Mouse (Mus musculus) limb, embryonic 11.5 days (tissue): ENCODE measurements around the gene Cryba4. TPM values are rescaled to one million over a fixed set of nuclear protein-coding genes. Genes with fewer than 3 reads are reported as not detected.

Experiments used
- ATAC-seq: fragments of 200-750 bp; cut with Nextera tagmentation; 2 replicates; pipeline ENCODE4 v1.8.0; 2017; ENCODE audit warnings: low read depth; ENCODE audit not compliant: insufficient number of reproducible peaks, low FRiP score, low TSS enrichment
- DNase-seq: peaks from one replicate; pipeline ENCODE4 v3.0.0-alpha.2; 2015; ENCODE audit warnings: low spot score
- H3K27ac ChIP-seq: fragments of 300-500 bp; sonication (generic); replicated peaks from 2 replicates; pipeline ENCODE4 v1.5.1; 2014; ENCODE audit warnings: low read depth, mild to moderate bottlenecking, low read length
- H3K27me3 ChIP-seq: fragments of 300-500 bp; sonication (generic); 2 replicates; pipeline ENCODE4 v1.6.1; 2014; ENCODE audit warnings: mild to moderate bottlenecking, low read length, mixed read lengths; ENCODE audit not compliant: control insufficient read depth, insufficient read depth
- H3K36me3 ChIP-seq: fragments of 300-500 bp; sonication (generic); 2 replicates; pipeline ENCODE4 v1.6.1; 2014; ENCODE audit warnings: mild to moderate bottlenecking, low read length, moderate library complexity, mixed read lengths; ENCODE audit not compliant: control insufficient read depth, insufficient read depth
- H3K4me1 ChIP-seq: fragments of 300-500 bp; sonication (generic); 2 replicates; pipeline ENCODE4 v1.6.1; 2014; ENCODE audit warnings: low read length, mixed read lengths; ENCODE audit not compliant: control insufficient read depth, insufficient read depth
- H3K4me2 ChIP-seq: fragments of 300-500 bp; sonication (generic); 2 replicates; pipeline ENCODE4 v1.6.1; 2014; ENCODE audit warnings: low read depth, mild to moderate bottlenecking, moderate library complexity; ENCODE audit not compliant: severe bottlenecking
- H3K4me3 ChIP-seq: fragments of 300-500 bp; sonication (generic); 2 replicates; pipeline ENCODE4 v1.5.1; 2014; ENCODE audit warnings: low read depth, low read length
- H3K9ac ChIP-seq: fragments of 300-500 bp; sonication (generic); 2 replicates; pipeline ENCODE4 v1.6.1; 2014; ENCODE audit warnings: mild to moderate bottlenecking, low read length
- H3K9me3 ChIP-seq: fragments of 300-500 bp; sonication (generic); 2 replicates; pipeline ENCODE4 v1.6.1; 2016; ENCODE audit warnings: low read length; ENCODE audit not compliant: control insufficient read depth
- WGBS: fragments of 180-500 bp; shearing (Covaris S2); extraction: QIAGEN DNeasy Blood & Tissue Kit; methylation state at CpG from one replicate; pipeline ENCODE4 v1.1.7; 2014; 5-methylcytosine and 5-hydroxymethylcytosine counted together
- polyA plus RNA-seq: library from polyadenylated mRNA; unstranded; fragments of >200 nt; fragmentation: Nextera tagmentation; extraction: Ambion mirVana; gene quantifications from 2 replicates; pipeline ENCODE4 v1.2.1, GENCODE M21; 2014

Gene Cryba4
- polyA plus RNA-seq, 1 experiment from 2014 or later = 0.20 TPM

DNA sequence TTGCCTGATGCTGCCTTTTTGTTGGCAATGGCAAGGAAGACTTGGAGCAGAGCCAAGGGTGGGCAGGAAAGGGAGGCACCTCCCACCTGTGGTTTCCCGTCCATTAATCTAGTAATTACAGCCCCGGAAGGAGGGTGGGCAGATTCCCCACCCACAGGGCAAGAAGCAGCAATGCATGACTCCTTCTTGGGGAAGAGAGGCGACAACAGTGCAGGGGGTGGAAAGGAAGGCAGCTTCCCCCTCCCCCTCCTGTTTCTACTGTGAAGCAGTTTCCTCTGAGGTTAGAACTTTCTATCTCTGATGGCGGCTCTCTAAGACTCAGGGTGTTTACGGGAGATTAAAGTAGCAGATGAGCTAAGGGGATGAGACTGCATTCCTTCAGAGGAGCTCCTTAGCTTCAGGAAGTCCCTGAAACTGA, 9.9 kb downstream of the Cryba4 start:
- Histone ChIP-seq H3K27ac (no peak overlapping the region), H3K4me3 (no peak overlapping the region), H3K4me2 (no peak overlapping the region), H3K4me1 (peaks cover 8% of the 10 kb centered on the region), H3K27me3 (peaks cover 8% of the 10 kb centered on the region), H3K9me3 (no peaks in the 10 kb centered on the region), H3K9ac (no peak overlapping the region), H3K36me3 (no peaks in the 10 kb centered on the region)
- 72% methylated on average over 5 of the region's 5 CpGs for WGBS
- ATAC-seq (no peak), DNase-seq (no peak)

DNA sequence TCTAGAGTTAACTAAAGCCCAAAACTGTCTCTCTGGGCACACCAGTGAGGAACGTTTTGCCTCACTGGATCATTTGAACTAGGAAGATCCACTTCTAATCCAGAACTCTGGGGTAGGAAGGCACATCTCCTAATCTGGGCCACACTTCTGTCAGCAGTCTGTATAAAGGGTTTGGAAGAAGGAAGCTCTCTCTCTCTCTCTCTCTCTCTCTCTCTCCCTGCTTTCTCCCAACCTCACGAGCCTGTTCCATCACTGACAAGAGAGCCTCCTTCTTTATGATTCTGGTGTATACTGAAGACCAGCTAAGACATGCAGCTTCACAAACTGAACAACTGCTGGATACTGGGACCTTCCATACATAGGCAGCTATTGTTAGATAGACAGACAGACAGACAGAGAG, 10.5 kb downstream of the Cryba4 start:
- Histone ChIP-seq H3K9me3 (no peaks in the 10 kb centered on the region), H3K4me2 (no peak overlapping the region), H3K27me3 (peaks cover 12% of the 10 kb centered on the region), H3K4me1 (peaks cover 11% of the 10 kb centered on the region), H3K4me3 (no peak overlapping the region), H3K27ac (no peak overlapping the region), H3K36me3 (no peaks in the 10 kb centered on the region), H3K9ac (no peak overlapping the region)
- 88% methylated on average over 2 of the region's 2 CpGs for WGBS
- ATAC-seq = no peak
- no peak for DNase-seq

DNA sequence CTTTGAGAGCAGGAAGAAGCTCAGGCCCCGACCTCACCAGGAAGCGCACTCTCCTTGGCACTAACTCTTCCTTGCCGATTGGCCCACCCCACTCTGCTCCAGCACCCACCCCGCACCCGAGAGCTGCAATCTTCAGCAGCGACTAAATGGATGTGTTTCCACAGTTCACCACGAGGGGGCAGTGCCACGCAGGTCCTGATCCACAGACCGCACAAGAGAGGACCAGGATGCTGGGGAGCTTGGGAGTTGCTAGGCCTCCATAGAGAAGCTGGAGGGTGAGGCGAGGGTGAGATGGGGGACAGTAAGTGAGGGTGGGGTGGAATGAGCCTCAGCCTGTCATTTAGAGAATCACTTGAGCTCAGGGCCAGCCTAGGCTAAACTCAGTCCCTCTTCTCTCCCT, 11.6 kb downstream of the Cryba4 start:
- ATAC-seq (peak; percentile 53; the same call in 1 of the 2 replicates), DNase-seq (peak; percentile 93)
- peaks cover 11% of the 10 kb centered on the region for H3K4me1 ChIP-seq
- H3K27me3 ChIP-seq = peaks cover 15% of the 10 kb centered on the region
- no peak overlapping the region for H3K4me2 ChIP-seq
- H3K9me3 ChIP-seq = no peaks in the 10 kb centered on the region
- H3K9ac ChIP-seq = no peak overlapping the region
- 6% methylated on average over 10 of the region's 10 CpGs for WGBS
- H3K4me3 ChIP-seq = no peak overlapping the region
- no peak overlapping the region for H3K27ac ChIP-seq
- H3K36me3 ChIP-seq = no peaks in the 10 kb centered on the region

DNA sequence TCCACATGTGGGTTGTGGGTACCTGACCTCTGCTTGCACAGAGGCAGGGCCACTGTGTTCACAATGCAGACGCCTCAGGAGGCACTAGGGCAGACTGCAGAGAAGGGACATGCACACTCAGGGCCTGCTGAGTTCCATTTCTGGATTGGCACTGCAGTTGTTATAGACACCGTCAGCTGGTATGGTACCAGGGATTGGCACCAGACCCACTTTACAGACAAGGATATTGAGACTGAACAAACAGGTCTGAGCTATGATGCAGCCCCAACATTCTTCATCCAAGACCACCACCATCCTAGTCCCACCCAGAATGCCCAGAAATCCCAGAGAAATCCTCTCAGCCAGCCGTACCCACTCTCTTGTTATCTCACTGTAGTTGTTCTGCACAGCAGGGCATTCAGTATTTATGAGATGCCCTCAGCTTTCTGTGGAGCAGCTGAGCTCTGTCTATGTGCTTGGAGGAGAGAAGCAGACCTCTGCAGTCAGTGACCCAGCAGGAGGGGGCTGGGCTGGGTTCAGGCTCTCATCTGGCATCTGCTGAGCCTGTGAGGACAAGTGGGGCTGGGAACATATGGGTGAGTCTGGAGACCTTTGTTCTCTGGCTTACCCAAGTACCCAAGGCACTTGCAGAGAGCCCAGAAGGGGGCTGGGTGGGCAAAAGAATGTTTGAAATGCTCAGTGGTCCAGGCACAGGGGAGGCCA, 13.4 kb downstream of the Cryba4 start:
- Histone ChIP-seq H3K4me2 (no peak overlapping the region), H3K4me1 (peaks cover 11% of the 10 kb centered on the region), H3K36me3 (no peaks in the 10 kb centered on the region), H3K9me3 (no peaks in the 10 kb centered on the region), H3K27me3 (peaks cover 15% of the 10 kb centered on the region), H3K27ac (no peak overlapping the region), H3K9ac (no peak overlapping the region), H3K4me3 (no peak overlapping the region)
- 70% methylated on average over 3 of the region's 3 CpGs for WGBS
- ATAC-seq = no peak
- no peak for DNase-seq

DNA sequence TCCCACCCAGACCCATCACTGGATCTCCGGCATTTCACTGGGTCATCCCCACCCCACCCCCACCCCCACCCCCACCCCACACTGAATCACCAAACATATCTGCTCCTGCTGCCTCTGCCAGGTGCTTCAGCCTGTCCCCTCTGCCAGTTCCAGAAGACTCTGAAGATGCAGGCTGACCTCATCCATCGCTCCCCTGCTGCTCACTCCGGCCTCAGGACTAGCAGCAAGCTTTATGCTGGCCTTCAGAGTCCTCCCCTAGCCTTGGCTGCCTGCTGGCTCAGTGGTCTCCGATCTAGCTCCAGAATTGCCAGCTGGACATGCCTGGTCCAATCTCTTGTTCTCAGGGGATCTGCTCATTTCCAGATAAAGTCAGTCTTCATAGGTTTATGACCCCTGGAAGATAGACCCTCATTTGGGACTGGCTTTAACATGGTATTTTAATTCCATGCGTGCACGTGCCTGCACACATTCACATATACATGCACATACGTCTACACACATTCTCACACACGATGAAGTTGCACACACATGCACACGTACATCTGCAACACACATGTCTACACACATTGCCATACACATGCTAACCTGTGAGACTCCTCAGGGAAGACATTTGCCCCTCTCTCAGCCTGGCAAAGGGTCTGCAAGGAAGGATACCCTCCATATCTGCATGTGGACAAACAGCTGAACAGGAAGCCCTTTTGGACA, 14.3 kb downstream of the Cryba4 start:
- H3K9me3 ChIP-seq = no peaks in the 10 kb centered on the region
- no peak overlapping the region for H3K9ac ChIP-seq
- no peak for ATAC-seq
- peaks cover 11% of the 10 kb centered on the region for H3K4me1 ChIP-seq
- no peak for DNase-seq
- H3K27me3 ChIP-seq = peaks cover 15% of the 10 kb centered on the region
- WGBS = 49% methylated on average over 9 of the region's 9 CpGs
- no peak overlapping the region for H3K4me2 ChIP-seq
- no peaks in the 10 kb centered on the region for H3K36me3 ChIP-seq
- H3K27ac ChIP-seq = no peak overlapping the region
- no peak overlapping the region for H3K4me3 ChIP-seq

DNA sequence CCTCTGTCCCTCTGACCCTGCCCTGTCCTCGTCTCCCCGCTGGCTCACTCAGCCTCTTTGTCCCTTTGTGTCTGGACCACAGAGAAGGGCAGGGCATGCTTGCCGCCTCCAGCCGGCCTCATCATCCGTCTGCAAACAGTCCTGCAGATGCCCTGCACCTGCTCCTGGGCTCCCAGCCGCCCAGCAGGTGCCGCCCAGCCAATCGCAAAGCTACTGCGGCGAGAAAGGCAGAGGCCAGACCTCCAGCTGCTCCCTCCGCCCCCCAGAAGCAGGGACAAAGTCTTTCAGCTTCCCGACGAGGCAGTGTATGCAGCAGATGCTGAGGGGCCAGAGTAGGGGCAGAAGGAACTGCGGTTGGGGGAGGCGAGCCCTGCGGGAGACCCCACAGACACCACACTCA, 14.9 kb downstream of the Cryba4 start:
- under 1% methylated on average over 16 of the region's 16 CpGs for WGBS
- no peak overlapping the region for H3K4me3 ChIP-seq
- DNase-seq = peak; percentile 66
- peaks cover 15% of the 10 kb centered on the region for H3K27me3 ChIP-seq
- H3K9ac ChIP-seq = peak overlapping the region; percentile 27; the same call in 1 of the 2 replicates
- 0 out of 2 replicates have a peak overlapping the region, but pooled peaks have one; percentile 39 for H3K27ac ChIP-seq
- H3K36me3 ChIP-seq = no peaks in the 10 kb centered on the region
- H3K4me1 ChIP-seq = peaks cover 11% of the 10 kb centered on the region
- peak overlapping the region; percentile 28; the same call in 1 of the 2 replicates for H3K4me2 ChIP-seq
- peak; percentile 44; the same call in 1 of the 2 replicates for ATAC-seq
- no peaks in the 10 kb centered on the region for H3K9me3 ChIP-seq

DNA sequence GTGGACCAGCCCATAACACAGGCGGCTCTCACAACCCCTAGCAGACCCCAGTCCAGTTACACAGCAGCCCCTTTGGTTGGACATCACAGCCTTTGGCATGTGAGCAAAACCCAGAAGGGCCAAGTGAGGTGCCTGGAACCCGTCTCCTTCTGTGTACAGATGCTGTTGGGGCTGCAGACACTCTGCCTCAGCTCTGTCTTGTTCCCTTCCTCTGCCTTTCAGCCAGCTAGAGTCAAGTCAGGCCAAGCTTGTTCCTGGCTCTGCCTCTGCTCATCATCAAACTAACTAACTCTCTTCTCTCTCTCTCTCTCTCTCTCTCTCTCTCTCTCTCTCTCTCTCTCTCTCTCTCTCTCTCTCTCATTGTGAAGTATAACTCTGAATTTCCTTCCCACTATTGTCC, 15.7 kb downstream of the Cryba4 start:
- Histone ChIP-seq H3K4me1 (peaks cover 11% of the 10 kb centered on the region), H3K27me3 (peaks cover 15% of the 10 kb centered on the region), H3K4me2 (no peak overlapping the region), H3K27ac (no peak overlapping the region), H3K36me3 (no peaks in the 10 kb centered on the region), H3K9me3 (no peaks in the 10 kb centered on the region), H3K9ac (no peak overlapping the region), H3K4me3 (no peak overlapping the region)
- WGBS = 63% methylated on average over 2 of the region's 2 CpGs
- ATAC-seq (no peak), DNase-seq (no peak)

DNA sequence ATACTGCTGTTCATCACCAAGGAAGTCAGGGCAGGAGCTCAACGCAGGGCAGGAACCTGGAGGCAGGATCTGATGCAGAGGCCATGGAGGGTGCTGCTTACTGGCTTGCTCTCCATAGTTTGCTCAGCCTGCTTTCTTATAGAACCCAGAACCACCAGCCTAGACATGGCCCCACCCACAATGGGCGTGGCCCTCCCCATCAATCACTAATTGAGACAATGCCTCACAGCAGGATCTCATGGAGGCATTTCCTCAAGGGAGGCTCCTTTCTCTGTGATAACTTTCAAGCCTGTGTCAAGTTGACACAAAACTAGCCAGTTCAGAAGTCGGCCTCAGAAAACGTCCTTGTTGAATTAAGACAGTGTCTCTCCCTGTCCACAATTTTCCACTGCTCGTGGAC, 16.5 kb downstream of the Cryba4 start:
- Histone ChIP-seq H3K9ac (no peak overlapping the region), H3K27ac (no peak overlapping the region), H3K27me3 (peaks cover 15% of the 10 kb centered on the region), H3K36me3 (no peaks in the 10 kb centered on the region), H3K4me2 (no peak overlapping the region), H3K4me1 (peaks cover 11% of the 10 kb centered on the region), H3K9me3 (no peaks in the 10 kb centered on the region), H3K4me3 (no peak overlapping the region)
- ATAC-seq = no peak
- DNase-seq = no peak
- WGBS = 71% methylated on average over 5 of the region's 5 CpGs
